Mouse (Mus musculus) erythroblast, adult 5-6 weeks (primary cell): ENCODE measurements around the gene Slc7a11. TPM values are rescaled to one million over a fixed set of nuclear protein-coding genes. Genes with fewer than 3 reads are reported as not detected.

Source experiments
- ATAC-seq: replicated peaks from 2 replicates; pipeline ENCODE4 v1.8.0; 2016; ENCODE audit warnings: moderate number of reproducible peaks, mild to moderate bottlenecking, moderate TSS enrichment, inconsistent platforms; ENCODE audit not compliant: poor library complexity, low FRiP score, severe bottlenecking
- total RNA-seq, 2 experiments: library from RNA; stranded (forward) in 1 of 2; stranded (reverse) in 1 of 2; fragments of 150-400 nt in 1 of 2; fragments of 200-764, 138-1000 nt in 1 of 2; gene quantifications; 2 replicates each; pipeline versions ENCODE4 v1.2.3 to v1.2.4; 2015 to 2017; ENCODE audit warnings: low replicate concordance in 2 of 2

Slc7a11 gene
- total RNA-seq, 2 experiments from 2014 or later, result 2.5 to 4.2 TPM

DNA sequence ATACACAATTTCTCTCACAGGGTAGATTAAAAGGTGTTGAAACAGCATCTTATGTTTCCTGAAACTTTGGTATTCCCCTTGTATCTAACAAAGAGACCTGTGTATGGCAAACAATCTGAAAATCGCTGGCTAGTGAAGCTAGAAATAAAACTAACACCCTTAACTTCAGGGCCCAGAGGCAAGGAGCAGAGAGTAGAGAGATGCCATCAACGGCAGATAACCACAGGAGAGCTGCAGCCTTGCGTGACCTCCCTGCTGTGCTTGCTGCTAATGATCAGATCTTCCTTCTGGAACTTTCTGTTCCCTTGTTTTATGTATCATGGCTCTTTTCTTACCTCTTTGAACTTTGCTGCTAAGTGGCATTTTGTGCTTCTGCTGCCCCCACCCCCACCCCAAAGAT, 125.3 kb downstream of the Slc7a11 start:
- no peak for ATAC-seq

DNA sequence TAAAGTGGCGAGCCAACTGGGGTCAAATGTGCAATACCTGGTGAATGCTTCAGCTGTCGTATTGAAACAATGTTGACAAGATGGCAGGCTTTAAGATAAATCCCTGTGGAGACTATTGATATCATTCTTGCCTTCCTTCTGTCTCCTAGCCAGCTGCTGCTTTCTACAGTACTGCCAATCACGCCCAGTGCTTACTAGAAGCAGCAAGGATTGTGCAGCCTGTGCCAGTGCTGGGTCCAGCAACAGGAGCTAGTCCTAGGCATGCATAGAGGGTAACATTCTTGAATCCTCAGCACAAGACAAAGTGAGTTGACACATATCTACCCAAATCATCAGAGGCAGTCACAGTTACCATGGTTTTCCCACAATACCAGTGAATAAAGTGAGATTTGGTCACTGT, 129.6 kb downstream of the Slc7a11 start:
- ATAC-seq, result no peak

DNA sequence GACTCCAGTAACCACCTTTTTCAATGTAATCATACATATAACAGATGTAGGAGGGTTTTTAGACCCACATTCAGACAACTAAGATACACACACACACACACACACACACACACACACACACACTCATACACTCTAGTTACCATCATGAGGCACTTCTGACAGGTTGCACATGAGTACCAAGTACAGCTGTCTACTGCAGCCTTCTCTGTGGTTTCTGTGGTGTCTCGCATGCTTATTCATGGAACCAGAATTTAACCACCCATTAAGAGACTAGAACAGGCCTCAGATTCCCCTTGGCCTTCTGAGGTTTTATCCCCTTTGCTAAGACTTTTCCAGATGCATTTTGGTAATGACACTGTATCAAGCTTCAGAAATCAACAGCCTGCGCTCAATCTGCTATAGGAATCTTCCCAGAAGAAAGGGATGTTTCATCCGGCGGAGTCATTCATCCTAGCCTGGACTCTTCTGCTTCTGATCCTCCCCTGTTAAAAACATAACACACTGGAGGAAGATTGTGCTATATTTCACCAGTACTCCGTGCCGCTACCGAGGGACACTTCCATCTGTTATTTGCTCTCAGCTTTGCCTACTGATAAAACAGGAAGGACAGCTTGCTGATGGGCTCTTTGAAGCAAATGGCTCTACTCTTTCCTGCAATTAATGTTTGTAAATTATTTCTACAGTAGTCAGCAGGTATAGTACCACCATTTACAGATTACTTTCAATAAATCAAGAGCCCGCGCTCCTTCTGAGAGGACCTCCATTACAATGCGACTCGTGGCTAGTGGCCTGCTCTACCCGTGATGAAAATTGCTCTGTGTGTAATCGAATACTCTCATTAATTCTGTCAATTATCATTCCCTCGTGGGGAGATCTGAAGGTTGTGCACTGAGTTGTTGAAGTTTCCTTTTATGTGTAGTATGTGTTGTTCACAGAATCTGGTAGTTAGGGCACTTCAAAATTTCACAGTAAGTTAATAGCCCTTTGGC, 135.8 kb downstream of the Slc7a11 start:
- ATAC-seq, result no peak

DNA sequence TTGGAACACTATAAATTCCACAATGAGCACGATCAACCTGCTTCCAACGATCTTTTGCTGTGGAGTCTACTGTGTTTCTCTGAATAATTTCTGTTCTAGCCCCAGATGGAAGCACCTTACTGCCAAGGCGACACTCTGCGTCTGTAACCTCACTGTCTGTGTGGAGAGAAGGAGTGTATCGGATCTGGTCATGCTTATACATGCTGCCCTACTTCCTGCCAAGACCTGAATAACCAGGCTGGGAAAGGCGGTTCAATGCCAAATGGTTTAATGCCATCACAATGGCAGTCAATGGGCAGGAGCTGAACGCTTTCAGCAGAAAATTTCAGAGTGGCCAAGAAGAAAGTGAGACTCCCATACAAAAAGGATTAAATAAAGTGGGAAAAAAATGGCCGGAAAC, 137.1 kb downstream of the Slc7a11 start:
- no peak for ATAC-seq

DNA sequence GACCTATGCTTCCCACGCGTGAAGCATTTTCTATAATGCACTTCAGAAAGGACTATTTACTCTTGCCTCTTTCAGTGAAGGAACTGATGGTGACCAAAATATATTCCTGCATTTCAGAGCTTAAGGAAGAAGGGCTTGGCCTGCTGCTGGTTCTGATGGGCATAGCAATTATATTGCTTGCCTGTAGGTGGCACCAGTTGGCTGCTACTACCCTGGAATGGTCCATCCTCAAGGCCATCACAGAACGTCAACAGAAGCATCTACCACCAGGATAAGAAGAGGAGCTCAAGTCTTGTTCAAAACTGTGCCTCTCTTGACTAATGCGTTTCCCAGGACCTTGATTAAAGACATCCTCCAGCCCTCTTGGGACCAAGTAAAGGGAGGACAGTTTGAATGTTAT, 139.3 kb downstream of the Slc7a11 start:
- ATAC-seq, result no peak

DNA sequence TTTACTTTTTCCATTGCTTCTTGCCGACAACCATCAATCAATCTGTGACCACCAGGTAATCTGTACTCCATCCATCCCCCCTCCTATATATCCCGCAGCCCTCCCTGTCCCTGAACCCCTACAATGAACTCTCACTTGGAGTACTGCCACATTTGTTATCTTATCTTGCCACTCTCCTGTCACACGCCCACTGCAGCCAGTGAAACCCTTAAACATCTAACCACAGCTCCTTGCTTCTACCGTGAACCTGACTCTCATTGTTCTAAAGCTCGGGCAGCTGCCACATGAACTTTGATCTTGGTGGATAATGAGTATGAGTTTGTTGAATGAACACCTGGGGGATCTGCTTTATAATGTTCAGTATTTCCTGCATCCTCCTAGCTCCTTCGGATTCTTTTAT, 140.8 kb downstream of the Slc7a11 start:
- ATAC-seq, result no peak

DNA sequence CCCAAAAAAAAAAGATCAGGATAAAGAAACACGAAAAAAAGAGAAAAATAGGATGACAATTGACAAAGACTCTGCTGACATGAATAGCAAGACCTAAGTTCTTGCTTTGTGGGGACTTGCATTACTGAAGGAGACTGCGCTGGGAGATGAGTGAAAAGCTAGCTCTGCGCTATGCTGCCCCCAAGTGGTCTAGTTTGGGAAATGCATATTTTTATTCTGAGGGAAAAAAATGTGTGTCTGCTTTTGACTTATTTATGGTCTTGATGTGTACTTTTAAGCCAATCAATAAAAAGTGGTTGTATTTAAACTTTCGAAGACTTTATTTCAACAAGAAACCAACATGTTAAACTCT, 142.5 kb downstream of the Slc7a11 start:
- no peak for ATAC-seq

DNA sequence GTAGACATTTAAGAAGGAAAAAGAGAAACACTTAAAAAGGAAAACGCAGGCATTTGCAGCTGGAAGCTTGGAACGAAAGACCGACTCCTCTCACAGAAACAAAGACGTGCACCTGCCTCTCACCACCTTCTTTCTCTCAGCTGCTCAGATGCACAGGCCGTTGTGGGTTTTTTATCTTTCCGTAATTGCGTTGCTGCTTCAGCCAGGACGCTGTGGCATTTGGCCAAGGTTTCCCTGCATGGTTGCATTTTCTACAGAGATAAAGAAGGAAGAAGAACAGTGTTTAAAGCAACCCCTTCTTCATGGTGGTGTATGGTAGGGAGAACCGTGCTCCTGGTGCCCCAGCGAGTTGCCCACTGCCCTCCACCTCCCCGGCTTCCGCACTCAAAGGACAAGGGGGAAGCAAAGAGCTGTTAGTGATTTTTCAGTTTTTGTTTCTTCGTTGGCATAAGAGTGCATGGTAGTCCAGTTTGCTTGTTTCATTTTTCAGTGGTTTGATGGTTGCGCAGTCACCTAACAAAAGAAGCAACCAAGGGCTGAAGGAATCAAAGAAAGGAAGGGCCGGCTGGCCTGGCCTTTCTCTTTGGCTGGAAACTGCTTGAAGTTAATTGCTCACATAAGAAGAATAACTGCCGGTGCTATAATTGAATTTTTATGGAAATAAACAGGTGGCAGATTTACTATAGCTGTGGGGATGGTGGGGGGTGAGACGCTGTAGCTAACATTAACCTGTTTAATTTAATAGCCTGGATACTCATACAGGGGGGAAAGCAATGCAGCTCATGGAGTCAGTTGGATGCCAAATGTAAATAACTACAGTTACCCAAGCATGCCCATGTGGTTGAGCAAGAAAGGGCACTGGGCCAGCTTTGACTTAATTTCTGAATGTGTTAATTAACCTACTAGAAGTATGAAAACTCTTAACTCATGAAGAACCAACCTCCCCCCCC, 143.1 kb downstream of the Slc7a11 start:
- ATAC-seq, result no peak

DNA sequence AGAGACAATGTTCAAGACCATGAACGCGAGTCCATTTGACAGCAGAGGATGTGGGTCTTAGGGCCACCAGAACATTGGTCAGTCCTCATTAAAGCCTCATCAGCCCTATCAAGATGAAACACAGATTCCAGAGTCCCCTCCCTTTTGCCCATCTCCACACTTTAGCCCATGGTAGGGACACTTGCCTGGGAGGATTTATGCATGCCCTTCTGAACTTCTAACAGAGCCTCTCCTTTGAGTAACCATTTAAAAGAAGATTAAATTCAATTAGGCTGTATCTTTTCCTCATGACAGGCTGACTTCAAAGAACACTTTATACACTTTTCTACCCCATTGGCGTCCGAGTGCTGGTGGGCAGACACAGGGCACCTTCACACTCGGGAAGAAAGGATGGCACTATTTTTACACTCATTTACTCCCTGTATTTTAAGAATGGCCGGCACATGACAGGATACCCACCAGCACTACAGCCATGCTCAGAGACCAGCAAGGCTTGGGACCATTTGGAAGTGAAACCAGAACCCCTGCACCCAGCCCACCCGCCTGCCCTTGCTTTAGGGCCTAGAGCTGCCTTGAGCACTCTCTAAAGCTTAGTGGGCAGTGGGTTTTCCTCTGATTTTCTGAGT, 144.9 kb downstream of the Slc7a11 start:
- ATAC-seq, result no peak

DNA sequence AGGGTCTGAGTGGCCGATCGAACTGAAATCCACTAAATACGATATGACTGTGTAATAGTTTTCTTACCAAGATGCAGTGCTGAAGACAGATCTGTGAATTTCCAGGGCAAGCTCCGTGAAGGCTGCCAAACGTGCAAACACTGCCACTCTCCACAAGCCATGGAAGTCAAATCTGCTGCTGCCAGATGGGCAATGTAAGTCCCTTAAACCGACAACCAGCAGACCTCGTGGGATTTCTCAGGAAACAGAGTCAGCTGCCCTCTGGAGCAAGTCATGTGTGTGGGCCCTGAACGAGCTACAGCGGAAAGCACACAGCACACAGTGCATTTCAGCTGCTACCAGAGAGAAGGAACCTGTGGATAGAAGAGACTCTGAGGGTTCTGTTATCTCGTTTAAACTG, 146.5 kb downstream of the Slc7a11 start:
- ATAC-seq, result no peak

DNA sequence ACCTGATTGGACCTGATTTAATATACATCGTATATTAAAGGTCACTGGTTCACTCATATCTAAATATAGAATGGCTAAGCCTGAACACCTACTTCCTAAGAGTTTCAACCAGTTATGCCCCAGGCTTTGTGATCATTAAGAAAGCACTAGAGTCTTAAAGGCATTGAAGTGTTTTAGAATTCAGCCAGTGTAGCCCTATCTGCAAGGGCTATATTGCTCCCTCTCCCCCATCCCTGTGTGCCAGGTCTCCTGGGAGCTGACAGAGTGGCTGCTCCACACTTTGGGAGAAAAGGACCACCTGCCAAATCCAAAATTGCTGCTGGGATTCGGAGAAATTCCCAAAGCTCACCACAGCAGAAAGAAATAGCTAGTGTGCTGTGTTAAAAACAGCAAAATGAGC, 168.4 kb downstream of the Slc7a11 start:
- ATAC-seq, result no peak

DNA sequence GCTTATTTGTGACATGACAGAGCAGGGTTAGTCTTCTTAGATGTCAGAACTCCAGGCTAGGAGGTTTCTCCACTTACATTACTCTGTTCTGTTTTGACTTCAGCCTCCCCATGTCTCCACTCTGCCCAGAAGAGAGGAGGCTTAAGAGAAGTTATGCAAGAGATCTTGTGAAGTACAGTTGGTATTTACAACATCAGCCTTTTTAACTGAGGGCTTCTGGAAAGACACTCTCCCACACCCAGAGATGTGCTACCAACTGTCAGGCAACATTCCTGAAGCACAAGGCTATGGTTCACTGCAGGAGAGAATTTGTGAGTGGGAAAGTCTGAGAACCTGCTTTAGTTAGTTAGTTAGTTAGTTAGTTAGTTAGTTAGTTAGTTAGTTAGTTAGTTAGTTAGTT, 171.2 kb downstream of the Slc7a11 start:
- no peak for ATAC-seq

DNA sequence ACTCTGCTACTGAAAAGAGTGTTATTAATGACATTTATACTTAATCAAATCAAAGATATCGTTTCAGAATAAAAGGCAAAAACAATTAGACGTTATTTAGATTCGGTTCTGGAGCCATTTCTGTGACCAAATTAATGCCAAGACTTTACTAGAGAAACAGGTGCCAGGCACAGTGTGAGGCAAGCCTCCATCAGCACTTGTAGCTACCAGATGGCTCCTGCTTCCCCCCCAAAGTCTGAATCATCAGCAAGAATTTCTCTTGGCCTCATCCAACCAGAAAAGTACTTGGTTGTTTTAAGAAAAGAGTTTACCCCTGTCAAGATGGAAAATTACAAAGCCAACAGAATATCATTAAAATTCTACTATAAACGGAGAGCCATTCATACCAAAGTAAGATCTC, 173.7 kb downstream of the Slc7a11 start:
- ATAC-seq, result no peak

DNA sequence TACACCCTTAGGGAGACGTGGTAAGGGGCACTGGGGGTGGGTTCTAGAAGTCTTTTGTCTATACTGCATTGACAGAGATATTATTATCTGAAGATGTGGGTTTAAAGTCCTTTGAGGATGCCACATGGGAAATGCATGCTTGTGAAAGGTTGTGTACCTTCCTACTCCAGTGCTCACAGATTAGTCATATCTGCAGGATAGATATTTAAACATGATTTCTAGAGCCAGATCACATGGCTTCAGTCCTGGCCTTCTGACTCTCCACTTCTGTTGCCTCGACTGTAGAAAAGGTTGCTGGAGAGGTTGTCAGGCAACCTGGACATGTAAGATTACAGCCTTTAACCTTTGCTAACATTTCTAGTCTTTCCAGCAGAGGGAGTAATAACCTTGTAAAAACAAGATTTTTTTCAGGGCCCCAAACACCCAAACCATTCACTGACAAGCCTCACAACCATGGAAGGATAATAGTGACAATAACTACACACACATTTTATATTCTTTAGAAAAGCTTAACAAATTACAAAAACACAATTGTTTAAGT, 180.8 kb downstream of the Slc7a11 start:
- ATAC-seq, result no peak

DNA sequence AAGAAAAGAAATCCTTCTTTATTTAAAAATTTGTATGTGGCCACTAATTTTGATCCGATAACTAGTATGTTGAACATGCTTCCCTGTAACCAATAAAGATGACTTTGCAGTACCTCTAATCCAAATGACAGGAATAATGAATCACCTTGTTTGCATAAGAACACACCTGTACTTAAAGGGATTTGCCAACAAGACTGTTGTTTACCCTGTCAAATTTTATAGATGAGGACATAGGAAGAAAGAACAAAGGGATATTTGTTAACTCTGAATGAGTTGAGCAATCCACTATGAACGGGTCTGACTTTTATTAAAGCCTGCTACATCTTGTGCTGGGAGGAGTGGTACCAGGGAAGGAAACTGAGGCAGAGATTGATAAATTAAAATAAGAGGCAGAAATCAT, 181.3 kb downstream of the Slc7a11 start:
- no peak for ATAC-seq

DNA sequence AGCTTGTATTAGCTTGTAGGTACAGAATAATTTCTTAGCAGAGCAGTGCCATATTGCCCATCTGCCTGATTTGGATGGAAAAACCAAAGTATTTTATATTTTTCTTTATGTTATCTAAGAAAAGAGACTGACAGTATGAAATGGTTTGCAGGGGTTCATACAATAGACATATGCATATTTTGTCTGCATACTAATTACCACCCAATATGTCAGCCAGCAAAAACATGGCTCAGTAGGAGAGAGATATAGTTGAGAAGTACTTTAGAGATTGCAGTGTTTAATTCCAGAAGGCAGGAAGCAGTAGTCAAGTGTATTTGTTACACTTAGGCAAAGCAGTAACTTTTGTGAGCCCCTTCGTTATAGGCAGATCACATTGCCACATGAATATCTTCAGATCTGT, 182.7 kb downstream of the Slc7a11 start:
- ATAC-seq, result no peak

DNA sequence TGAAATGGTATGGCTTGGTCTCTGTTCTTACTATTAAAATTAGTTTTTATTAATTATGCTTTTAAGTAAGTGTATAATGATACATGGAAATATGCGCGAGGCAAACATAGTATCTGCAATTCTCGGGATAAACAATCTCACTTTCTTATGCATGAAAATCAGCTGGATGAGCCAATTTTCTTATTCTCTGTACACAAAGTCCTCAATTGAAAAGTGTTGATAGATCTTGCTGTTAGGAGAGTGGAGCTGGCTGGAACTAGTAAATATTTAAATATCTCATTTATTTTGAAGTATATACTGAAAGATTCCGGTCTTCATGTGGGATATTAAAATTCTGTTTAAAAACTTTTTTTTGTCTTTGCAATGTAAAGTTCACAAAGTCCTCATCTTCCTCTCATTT, 184.6 kb downstream of the Slc7a11 start:
- no peak for ATAC-seq

DNA sequence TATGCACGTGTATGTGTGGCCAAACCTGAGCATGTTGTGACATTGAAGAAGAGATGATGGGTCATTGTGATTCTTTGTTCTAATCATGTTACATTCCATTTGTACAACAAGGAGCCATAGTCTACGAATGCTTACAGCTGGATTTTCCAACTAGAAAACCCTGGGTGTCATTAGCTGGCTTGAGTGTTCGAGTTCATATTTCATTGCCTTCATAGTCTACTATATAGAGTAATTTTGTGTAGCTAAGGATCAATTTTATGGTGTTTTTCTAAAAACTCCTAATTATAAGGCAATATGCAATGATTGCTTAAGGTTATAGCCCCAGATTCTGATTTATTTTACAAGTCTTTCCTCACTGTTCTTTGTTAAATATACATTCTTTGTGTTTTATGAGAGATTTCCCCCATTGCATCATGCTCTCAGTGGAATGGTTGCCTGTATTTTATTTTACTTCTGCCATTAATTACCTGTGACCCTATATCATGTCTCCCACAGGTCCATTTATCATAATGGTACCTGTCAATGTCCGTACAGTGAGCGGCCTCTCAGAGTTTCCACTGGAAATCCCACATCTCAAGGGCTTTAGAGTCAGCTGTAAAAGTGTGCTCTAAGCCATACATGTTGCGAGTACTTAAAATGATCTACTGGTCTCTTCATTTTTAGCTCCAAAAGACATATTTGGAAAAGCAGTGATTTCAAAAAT, 193.7 kb downstream of the Slc7a11 start:
- ATAC-seq, result no peak

DNA sequence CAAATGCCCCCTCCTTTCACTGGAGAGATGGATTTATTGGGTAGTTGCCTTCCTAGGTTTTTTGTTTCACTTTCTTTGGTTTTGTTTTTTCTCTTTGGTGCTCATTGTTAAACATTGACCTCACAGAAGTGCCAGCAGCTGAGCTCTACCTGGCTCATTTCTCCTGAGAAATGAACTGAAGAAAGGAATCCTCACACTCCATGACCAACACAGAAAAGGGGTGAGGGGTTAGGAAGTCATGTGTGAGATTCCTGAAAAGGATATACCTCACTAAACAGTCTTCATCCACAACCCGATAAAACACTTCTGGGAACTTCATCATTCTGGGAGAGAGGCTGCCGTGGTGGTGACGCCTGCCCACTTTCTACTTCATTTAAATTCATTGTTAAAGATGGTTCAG, 207.4 kb downstream of the Slc7a11 start:
- no peak for ATAC-seq

DNA sequence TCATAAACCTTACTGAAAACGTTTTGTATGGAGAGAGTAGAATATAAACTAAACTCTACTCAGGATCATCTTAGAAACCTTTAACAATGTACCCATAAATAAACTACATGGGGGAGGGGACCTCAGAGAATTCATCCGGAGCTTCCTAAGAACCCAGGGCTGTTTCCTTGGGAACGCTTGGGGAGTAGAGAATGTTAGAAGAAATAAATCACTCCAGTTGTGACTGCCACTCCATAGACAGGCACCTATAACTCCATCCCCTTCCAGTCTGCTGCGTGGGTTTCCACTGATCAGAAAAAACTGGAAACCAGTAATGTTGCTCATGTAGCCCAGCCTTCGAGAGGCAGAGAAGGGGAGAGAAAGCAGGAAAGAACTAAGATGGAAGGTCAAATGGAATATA, 210.3 kb downstream of the Slc7a11 start:
- ATAC-seq, result no peak
